Comparison of ENCODE assay signal across 18 mouse cellular contexts in the genomic region with DNA sequence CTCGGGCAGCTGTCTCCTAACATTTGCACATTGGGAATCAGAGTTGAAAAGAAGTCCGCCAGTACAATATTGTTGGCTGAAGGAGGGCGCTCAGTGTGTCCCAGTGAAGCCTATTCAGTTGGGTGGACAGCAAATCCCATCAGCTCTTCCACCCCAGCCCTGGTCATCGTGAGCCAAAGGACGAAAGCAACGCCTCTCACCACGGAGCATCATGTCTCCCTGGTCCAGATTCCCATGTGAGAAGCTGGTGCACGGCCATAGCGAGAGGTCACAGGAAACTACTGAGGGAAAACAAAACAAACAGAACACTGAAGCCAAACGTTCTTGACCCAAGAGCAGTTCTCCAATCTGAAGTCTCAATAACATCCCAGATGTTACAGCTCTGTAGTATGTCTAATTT. TPM values are rescaled to one million over a fixed set of nuclear protein-coding genes. Genes with fewer than 3 reads are reported as not detected.
A peak's percentile ranks its signal among the peaks of the same experiment; 100 is the strongest.
DNase-seq lines count a peak whose midpoint lies in the region; ATAC-seq lines count a peak whose summit lies in the region.
"Had no signal": no experiment of that assay in that cellular context is flagged by ENCODE, and none has a peak within 500 bp of the region (broad histone marks: within the 10 kb centered on the region; RNA-seq: fewer than 3 reads in every experiment).

No protein-coding gene starts in this region.

- 83% methylated on average over 10 of the region's 10 CpGs for WGBS in midbrain, embryonic 11.5 days
- 81% methylated on average over 10 of the region's 10 CpGs for WGBS in midbrain, embryonic 10.5 days
- 85% methylated on average over 10 of the region's 10 CpGs for WGBS in limb, embryonic 10.5 days
- WGBS in stomach, embryonic 15.5 days = 76% methylated on average over 10 of the region's 10 CpGs

- ATAC-seq in midbrain, embryonic 11.5 days (ENCODE audit: low FRiP score) = no peak
- no peak for ATAC-seq in stomach, embryonic 15.5 days (ENCODE audit: insufficient read depth, low FRiP score, low read depth)
- ATAC-seq: forebrain, embryonic 13.5 days; forebrain, embryonic 15.5 days had no signal

- H3K4me1 ChIP-seq in midbrain, embryonic 11.5 days (ENCODE audit: control insufficient read depth, insufficient read depth, low read length) = no peaks in the 10 kb centered on the region
- peaks cover 16% of the 10 kb centered on the region for H3K4me1 ChIP-seq in midbrain, embryonic 10.5 days
- peaks cover 20% of the 10 kb centered on the region for H3K4me1 ChIP-seq in limb, embryonic 10.5 days
- H3K4me1 ChIP-seq in stomach, embryonic 15.5 days = peaks cover 4% of the 10 kb centered on the region; the same call in 1 of the 2 replicates
- H3K4me1 ChIP-seq: forebrain, embryonic 15.5 days had no signal

- no peak overlapping the region for H3K4me2 ChIP-seq in midbrain, embryonic 11.5 days
- no peak overlapping the region for H3K4me2 ChIP-seq in stomach, embryonic 15.5 days
- H3K4me2 ChIP-seq: embryonic facial prominence, embryonic 12.5 days; forebrain, embryonic 13.5 days; forebrain, embryonic 15.5 days had no signal

- H3K9ac ChIP-seq in midbrain, embryonic 11.5 days (ENCODE audit: low read length) = no peak overlapping the region
- H3K9ac ChIP-seq in stomach, embryonic 15.5 days = no peak overlapping the region
- H3K9ac ChIP-seq: embryonic facial prominence, embryonic 12.5 days; forebrain, embryonic 13.5 days; forebrain, embryonic 15.5 days had no signal

- H3K27ac ChIP-seq in midbrain, embryonic 11.5 days (ENCODE audit: low read depth, low read length) = no peak overlapping the region
- no peak overlapping the region for H3K27ac ChIP-seq in midbrain, embryonic 10.5 days (replicated peaks)
- H3K27ac ChIP-seq in limb, embryonic 10.5 days = no peak overlapping the region
- H3K27ac ChIP-seq in stomach, embryonic 15.5 days = peak overlapping the region; percentile 16; the same call in 1 of the 2 replicates
- H3K27ac ChIP-seq: embryonic facial prominence, embryonic 10.5 days; embryonic facial prominence, embryonic 12.5 days; forebrain, embryonic 13.5 days; forebrain, embryonic 15.5 days had no signal

- DNase-seq in midbrain, embryonic 11.5 days (ENCODE audit: low spot score, missing footprints) = peak; percentile 57
- no peak for DNase-seq in midbrain, embryonic 10.5 days (ENCODE audit: low spot score)
- peak; percentile 24 for DNase-seq in limb, embryonic 10.5 days (ENCODE audit: low spot score)
- no peak for DNase-seq in lung, postnatal 14 days
- no peak for DNase-seq in urinary bladder, adult 18-20 months (ENCODE audit: low spot score in 2 of 2)
- DNase-seq: adrenal gland, adult 2 months; adrenal gland, postnatal 10 days; adrenal gland, postnatal 25 days; cerebellum, adult 11 months; cerebellum, adult 2 months; cerebellum, adult 9-10 months; cerebellum, postnatal 10 days; cerebellum, postnatal 25 days had no signal

- H3K36me3 ChIP-seq in midbrain, embryonic 11.5 days (ENCODE audit: control insufficient read depth, insufficient read depth, low read length) = no peaks in the 10 kb centered on the region
- no peaks in the 10 kb centered on the region for H3K36me3 ChIP-seq in midbrain, embryonic 10.5 days
- H3K36me3 ChIP-seq in limb, embryonic 10.5 days = no peaks in the 10 kb centered on the region
- H3K36me3 ChIP-seq in stomach, embryonic 15.5 days = no peaks in the 10 kb centered on the region
- H3K36me3 ChIP-seq: embryonic facial prominence, embryonic 10.5 days; embryonic facial prominence, embryonic 12.5 days; forebrain, embryonic 15.5 days had no signal

- no peaks in the 10 kb centered on the region for H3K9me3 ChIP-seq in midbrain, embryonic 11.5 days (ENCODE audit: control insufficient read depth, low read length)
- no peaks in the 10 kb centered on the region for H3K9me3 ChIP-seq in midbrain, embryonic 10.5 days (replicated peaks)
- H3K9me3 ChIP-seq in limb, embryonic 10.5 days (replicated peaks) = no peaks in the 10 kb centered on the region
- no peaks in the 10 kb centered on the region for H3K9me3 ChIP-seq in stomach, embryonic 15.5 days
- H3K9me3 ChIP-seq: embryonic facial prominence, embryonic 10.5 days; embryonic facial prominence, embryonic 12.5 days; forebrain, embryonic 13.5 days; forebrain, embryonic 15.5 days had no signal

- H3K4me3 ChIP-seq in midbrain, embryonic 11.5 days (ENCODE audit: low read depth, low read length) = no peak overlapping the region
- H3K4me3 ChIP-seq in midbrain, embryonic 10.5 days = no peak overlapping the region
- no peak overlapping the region for H3K4me3 ChIP-seq in limb, embryonic 10.5 days
- H3K4me3 ChIP-seq in stomach, embryonic 15.5 days (replicated peaks) = no peak overlapping the region
- H3K4me3 ChIP-seq: embryonic facial prominence, embryonic 10.5 days; embryonic facial prominence, embryonic 12.5 days; forebrain, embryonic 13.5 days; forebrain, embryonic 15.5 days had no signal

- H3K27me3 ChIP-seq in midbrain, embryonic 11.5 days (ENCODE audit: control insufficient read depth, insufficient read depth, low read length) = no peaks in the 10 kb centered on the region
- no peaks in the 10 kb centered on the region; the same call in 1 of the 2 replicates for H3K27me3 ChIP-seq in midbrain, embryonic 10.5 days (ENCODE audit: low read depth, poor library complexity, severe bottlenecking)
- peaks cover 14% of the 10 kb centered on the region; the same call in 1 of the 2 replicates for H3K27me3 ChIP-seq in limb, embryonic 10.5 days (ENCODE audit: low read depth, poor library complexity, severe bottlenecking)
- no peaks in the 10 kb centered on the region for H3K27me3 ChIP-seq in stomach, embryonic 15.5 days (replicated peaks)
- H3K27me3 ChIP-seq: embryonic facial prominence, embryonic 12.5 days; forebrain, embryonic 13.5 days; forebrain, embryonic 15.5 days had no signal

RNA-seq across cellular contexts. Expression of gene Cxcl12, which starts 21.4 kb away (rescaled TPM):
- polyA plus RNA-seq in midbrain, embryonic 11.5 days (2014; fragmentation: Nextera tagmentation; extraction: Ambion mirVana) = 70.9 and 79.2 TPM in 2 replicates
- 59.9 and 72.6 TPM in 2 replicates for polyA plus RNA-seq in midbrain, embryonic 10.5 days (2016; fragmentation: Nextera tagmentation; extraction: Ambion mirVana)
- 44.7 and 74.6 TPM in 2 replicates for polyA plus RNA-seq in limb, embryonic 10.5 days (2016; fragmentation: Nextera tagmentation; extraction: Ambion mirVana)
- 183 and 190 TPM in 2 replicates for polyA plus RNA-seq in stomach, embryonic 15.5 days (2015; fragmentation: Nextera tagmentation; extraction: Ambion mirVana)

Comparison
In these comparisons a context has a peak if more than half of its experiments do, and no peak if none do; other contexts are left out.
1. DNase-seq: peak in midbrain, embryonic 11.5 days (single experiment) and limb, embryonic 10.5 days (single experiment); none in midbrain, embryonic 10.5 days (single experiment), lung, postnatal 14 days (single experiment) and urinary bladder, adult 18-20 months (0 of 2).